Mouse (Mus musculus): ENCODE data around the gene Tmie. TPM values are rescaled to one million over a fixed set of nuclear protein-coding genes. Genes with fewer than 3 reads are reported as not detected.

The Tmie gene
- polyA plus RNA-seq, 1 experiment from 2014 or later: 0.68 TPM

- Histone ChIP-seq H3K36me3 (no peaks in the 10 kb centered on the region), H3K27ac (peak within 1 kb of the TSS; percentile 77), H3K4me1 (peaks cover 30% of the 10 kb centered on the region), H3K9me3 (no peaks in the 10 kb centered on the region), H3K4me3 (peak within 1 kb of the TSS; percentile 73), H3K27me3 (ENCODE audit: insufficient read depth, poor library complexity, severe bottlenecking) (peaks cover 68% of the 10 kb centered on the region)
- 13% methylated on average over 12 of the region's 12 CpGs for WGBS
- DNase-seq (ENCODE audit: low spot score): no peak
These were observed 557 bp downstream of the Tmie start, which contains the start of gene Als2cl for GRCm38 (mm10) chr9:110879191-110879920. TSS of gene Als2cl (plus strand) at chr9:110879870.

DNA sequence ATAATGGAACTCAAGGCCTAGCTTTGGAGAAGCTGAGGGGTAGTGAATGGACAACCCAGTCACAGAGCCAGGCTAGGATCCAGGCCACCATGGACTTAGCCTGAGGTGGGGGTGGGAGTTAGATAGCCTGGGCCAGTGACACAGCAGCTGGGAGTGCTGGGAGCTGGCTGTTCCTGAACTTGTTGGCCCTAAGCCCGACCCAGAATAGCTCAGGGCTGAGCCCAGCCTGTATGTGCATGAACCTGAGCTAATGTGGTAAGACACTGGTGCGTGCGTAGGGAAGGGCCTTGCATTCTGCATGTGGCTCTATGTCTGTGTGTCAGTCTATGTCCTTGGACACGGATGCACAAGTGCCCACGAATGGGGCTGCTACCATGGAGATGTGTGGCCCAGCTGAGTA is 2.0 kb downstream of the Tmie start:
- Histone ChIP-seq H3K36me3 (no peaks in the 10 kb centered on the region), H3K9me3 (no peaks in the 10 kb centered on the region), H3K4me3 (no peak overlapping the region), H3K27ac (no peak overlapping the region), H3K27me3 (ENCODE audit: insufficient read depth, poor library complexity, severe bottlenecking) (peaks cover 81% of the 10 kb centered on the region), H3K4me1 (peaks cover 40% of the 10 kb centered on the region)
- no peak for DNase-seq (ENCODE audit: low spot score)
- 75% methylated on average over 5 of the region's 5 CpGs for WGBS

DNA sequence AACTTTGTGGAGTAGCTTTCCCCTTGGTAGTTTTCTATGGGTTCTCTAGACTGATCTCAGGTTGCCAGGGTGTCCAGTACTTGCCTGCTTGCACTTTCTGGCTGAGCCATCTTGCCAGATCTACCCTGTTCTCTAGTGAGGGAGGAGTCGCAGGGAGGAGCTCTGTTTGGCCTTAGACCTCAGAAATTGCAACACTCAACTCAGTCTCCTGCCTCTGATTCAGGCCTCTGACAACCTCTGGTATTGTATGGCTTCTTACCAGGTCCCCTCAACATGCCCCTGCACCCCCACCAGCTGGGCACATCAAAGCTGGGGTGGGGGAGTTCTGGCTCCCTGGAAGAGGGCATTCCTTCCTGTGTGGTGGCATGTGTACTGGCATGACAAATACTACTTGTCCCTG is 2.6 kb downstream of the Tmie start:
- H3K27me3 ChIP-seq (ENCODE audit: insufficient read depth, poor library complexity, severe bottlenecking): peaks cover 84% of the 10 kb centered on the region
- WGBS: 85% methylated on average over 1 of the region's 1 CpGs
- peaks cover 40% of the 10 kb centered on the region for H3K4me1 ChIP-seq
- no peak overlapping the region for H3K4me3 ChIP-seq
- no peak overlapping the region for H3K27ac ChIP-seq
- no peaks in the 10 kb centered on the region for H3K36me3 ChIP-seq
- no peak for DNase-seq (ENCODE audit: low spot score)
- no peaks in the 10 kb centered on the region for H3K9me3 ChIP-seq

DNA sequence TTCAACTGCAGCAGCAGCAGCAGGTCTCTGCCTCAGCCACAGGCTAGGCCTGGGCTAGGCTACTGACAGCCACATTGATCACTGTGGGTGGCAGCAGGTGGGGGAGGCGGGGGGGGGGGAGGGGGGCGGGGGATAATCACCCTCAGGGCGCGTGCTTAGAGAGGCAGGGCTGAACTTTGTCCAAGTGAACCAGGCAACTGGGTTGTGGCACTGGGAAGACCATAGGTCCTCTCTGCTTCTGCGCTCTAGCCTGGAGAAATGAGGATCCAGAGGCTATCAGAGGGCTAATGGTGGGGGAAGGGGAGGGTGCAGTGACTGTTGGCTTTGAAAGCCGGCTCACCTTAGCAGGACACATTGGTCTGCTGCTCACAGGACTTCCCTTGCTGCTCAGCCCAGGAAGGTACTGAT is 4.6 kb downstream of the Tmie start:
- H3K4me1 ChIP-seq: peaks cover 32% of the 10 kb centered on the region
- no peak overlapping the region for H3K4me3 ChIP-seq
- H3K9me3 ChIP-seq: no peaks in the 10 kb centered on the region
- no peak for DNase-seq (ENCODE audit: low spot score)
- no peak overlapping the region for H3K27ac ChIP-seq
- H3K27me3 ChIP-seq (ENCODE audit: insufficient read depth, poor library complexity, severe bottlenecking): peaks cover 76% of the 10 kb centered on the region
- H3K36me3 ChIP-seq: no peaks in the 10 kb centered on the region
- WGBS: 36% methylated on average over 4 of the region's 6 CpGs

DNA sequence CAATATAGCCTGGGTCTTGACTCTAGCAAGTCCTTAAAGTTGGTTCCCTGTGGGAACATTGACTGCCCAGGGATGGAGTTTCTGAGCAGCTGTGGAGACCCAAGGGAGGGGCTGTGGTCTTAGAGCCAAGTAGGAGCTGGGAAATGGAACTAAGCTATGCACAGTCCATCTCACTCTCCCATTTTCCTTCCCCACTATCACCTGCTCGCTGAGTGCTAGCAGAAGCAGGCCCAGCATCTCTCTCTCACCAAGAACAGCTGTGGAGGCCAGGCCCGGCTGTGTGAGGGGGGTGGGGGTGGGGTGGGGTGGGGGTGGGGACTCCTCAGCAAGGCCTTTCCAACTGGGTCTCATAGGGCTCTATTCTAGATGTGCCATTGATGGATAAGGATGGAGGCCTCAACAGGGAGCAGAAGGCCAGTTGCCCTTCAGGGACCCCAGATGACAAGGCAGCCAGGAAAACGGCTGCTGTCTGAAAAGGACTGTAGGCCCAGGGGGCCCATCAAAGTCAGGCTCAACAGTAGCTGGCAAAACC is 5.2 kb downstream of the Tmie start:
- H3K4me3 ChIP-seq: no peak overlapping the region
- 18% methylated on average over 3 of the region's 3 CpGs for WGBS
- no peak overlapping the region for H3K27ac ChIP-seq
- H3K27me3 ChIP-seq (ENCODE audit: insufficient read depth, poor library complexity, severe bottlenecking): peaks cover 74% of the 10 kb centered on the region
- no peaks in the 10 kb centered on the region for H3K36me3 ChIP-seq
- H3K4me1 ChIP-seq: peaks cover 26% of the 10 kb centered on the region
- H3K9me3 ChIP-seq: no peaks in the 10 kb centered on the region
- no peak for DNase-seq (ENCODE audit: low spot score)

DNA sequence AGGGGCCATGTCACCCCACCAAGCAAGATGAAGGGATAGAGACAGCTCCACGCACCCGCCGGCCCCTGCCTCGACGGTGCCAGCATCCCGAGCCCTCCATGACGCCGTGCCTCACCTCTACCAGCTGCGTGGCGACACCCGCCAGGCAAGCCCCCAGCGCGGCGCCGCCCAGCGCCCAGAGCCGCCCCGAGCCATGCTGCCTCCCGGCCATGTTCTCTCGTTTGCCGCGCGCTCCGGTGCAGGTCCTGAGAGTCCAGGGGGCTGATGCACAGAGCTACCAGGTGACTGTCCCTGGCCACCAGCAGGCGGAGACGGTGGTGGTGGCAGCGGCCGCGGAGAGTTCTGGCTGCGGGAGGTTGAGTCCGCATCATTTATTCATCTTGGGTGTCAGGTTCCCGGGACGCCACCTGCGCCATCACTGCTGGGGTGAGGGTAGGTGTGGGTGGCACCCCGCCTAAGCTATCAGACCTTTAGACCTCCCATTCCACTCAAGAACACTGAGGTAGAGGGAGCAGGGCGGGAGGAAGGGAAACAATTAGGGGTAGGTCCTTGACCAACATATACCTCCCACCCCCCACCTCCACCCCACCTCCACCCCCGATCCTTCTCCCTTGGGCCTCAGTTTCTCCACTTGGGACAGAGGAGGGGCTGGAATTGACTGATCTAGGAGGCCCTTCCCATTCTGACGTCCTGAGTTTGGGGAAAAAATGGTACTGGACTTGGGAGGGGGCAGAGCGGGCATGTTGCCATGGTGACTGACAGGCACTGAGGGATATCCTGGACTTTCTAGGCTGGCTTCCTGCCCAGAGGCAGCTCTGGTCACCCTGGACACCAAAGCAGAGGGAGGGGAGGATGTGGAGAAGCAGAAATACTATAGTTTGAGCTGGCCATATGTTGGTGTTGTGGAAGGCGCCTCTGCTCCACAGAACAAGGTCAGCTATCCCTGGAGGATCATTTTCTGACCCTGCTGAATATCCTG is 5.9 kb downstream of the Tmie start:
- WGBS: 12% methylated on average over 40 of the region's 40 CpGs
- Histone ChIP-seq H3K4me1 (peaks cover 21% of the 10 kb centered on the region), H3K27me3 (ENCODE audit: insufficient read depth, poor library complexity, severe bottlenecking) (peaks cover 71% of the 10 kb centered on the region), H3K36me3 (no peaks in the 10 kb centered on the region), H3K4me3 (peak overlapping the region; percentile 50), H3K27ac (peak overlapping the region; percentile 2; the same call in 1 of the 2 replicates), H3K9me3 (no peaks in the 10 kb centered on the region)
- no peak for DNase-seq (ENCODE audit: low spot score)

DNA sequence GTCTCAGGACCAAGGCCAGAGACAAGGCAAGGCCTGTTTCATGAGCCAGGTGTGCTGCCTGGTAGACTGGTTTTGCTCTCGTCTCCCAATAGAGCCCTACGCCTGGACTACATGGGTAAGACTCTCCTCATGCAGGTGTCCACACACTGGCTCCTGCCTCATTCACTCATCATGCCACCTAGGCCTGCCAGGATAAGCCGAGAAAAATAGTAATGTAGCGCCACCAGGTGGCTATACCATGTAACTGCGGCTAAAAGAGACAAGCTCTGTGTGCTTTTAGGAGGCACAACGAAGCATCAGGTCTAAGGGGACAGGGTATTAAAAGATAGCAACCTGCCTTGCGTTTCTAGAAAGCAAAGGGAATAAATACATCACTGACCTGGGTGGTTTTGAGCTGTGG is 8.9 kb downstream of the Tmie start:
- Histone ChIP-seq H3K4me1 (peaks cover 27% of the 10 kb centered on the region), H3K27ac (no peak overlapping the region), H3K9me3 (no peaks in the 10 kb centered on the region), H3K4me3 (no peak overlapping the region), H3K36me3 (no peaks in the 10 kb centered on the region), H3K27me3 (ENCODE audit: insufficient read depth, poor library complexity, severe bottlenecking) (peaks cover 64% of the 10 kb centered on the region)
- no peak for DNase-seq (ENCODE audit: low spot score)
- 16% methylated on average over 7 of the region's 7 CpGs for WGBS

DNA sequence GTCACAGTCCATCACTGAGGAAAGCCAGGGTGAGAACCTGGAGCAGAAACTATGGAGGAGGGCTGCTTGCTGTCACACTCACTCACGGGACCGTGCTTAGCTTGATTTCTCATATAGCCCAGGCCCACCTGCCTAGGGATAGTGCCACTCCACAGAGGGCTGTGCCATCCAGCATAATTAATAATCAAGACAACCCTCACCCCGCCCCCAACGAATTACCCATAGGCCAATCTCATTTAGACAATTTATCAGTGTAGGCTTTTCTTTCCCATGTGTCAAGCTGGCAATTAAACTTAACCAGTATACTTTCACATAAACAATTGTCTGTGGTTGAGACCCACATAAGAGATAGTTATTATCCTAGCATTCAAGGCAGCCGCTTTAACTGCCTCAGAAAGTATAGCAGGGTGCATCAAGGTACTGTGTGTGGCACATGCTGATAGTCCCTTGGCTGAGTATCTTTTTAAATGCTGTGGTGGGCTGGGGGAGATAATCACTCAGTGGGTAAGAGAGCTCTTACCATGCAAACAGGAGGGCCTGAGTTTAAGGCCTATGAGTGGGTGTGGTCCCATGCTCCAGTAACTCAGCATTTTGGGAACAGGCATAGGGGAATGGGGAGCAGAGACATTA is 20.8 kb downstream of the Tmie start:
- Histone ChIP-seq H3K27ac (no peak overlapping the region), H3K4me1 (peaks cover 14% of the 10 kb centered on the region), H3K36me3 (no peaks in the 10 kb centered on the region), H3K27me3 (ENCODE audit: insufficient read depth, poor library complexity, severe bottlenecking) (peaks cover 51% of the 10 kb centered on the region), H3K9me3 (no peaks in the 10 kb centered on the region), H3K4me3 (no peak overlapping the region)
- DNase-seq (ENCODE audit: low spot score): no peak
- WGBS: 81% methylated on average over 5 of the region's 5 CpGs

DNA sequence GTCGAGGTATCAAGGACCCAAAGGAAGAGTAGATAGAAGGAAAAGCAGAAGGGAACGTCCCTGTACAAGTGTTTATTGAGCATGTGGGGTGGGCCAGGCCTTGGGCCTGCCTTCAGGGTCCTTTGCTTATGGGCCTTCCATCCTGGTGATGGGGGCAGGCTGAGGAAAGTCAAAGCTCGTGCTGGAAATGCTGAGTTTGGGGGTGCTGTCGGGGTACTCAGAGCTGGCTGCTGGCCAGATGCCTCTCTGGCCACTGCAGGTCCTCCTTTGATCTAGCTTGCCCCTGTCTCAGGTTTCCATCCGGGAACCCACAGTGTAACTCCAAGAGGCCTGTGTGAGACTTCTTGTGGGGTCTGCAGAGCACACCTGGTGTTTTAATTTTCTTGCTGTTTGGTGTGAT is 21.4 kb downstream of the Tmie start:
- Histone ChIP-seq H3K4me1 (peaks cover 14% of the 10 kb centered on the region), H3K4me3 (peak overlapping the region; percentile 58; the same call in 1 of the 2 replicates), H3K9me3 (no peaks in the 10 kb centered on the region), H3K36me3 (no peaks in the 10 kb centered on the region), H3K27ac (no peak overlapping the region), H3K27me3 (ENCODE audit: insufficient read depth, poor library complexity, severe bottlenecking) (peaks cover 49% of the 10 kb centered on the region)
- no peak for DNase-seq (ENCODE audit: low spot score)
- 43% methylated on average over 5 of the region's 5 CpGs for whole genome bisulfite sequencing

DNA sequence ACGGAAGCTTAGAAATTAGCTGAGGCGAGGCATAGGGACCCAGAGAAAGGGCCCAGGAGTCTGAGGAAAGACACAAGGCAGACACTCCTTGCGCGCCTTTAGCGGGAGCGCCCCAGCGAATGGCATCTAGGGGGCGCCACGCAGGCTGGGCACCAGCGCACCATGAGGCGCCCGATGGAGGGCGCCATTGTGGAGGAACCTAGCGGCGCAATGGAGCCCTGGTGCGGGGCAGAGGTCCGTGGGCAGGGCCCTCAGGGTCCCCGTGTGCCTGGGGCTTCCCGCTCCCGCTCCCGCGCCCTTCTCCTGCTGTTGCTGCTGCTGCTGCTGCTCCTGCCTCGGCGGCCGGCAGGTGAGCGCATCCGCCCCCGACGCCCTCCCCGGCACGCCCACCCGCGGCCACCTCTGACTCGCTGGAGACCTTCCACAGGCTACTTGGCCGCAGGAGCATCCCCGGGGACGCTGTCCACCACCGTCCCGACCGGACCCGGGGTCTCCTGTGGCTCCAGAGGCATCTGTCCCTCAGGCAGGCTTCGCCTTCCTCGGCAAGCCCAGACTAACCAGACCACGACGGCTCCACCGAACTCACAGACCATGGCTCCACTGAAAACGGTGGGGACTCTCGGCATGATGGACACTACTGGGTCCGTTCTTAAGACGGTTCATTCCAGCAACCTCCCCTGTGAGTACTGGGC is 22.0 kb downstream of the Tmie start, which contains the start of gene Prss50:
Prss50 (plus strand) TSS at position 187 of the 692 bp plus-strand sequence.
- 8% methylated on average over 50 of the region's 50 CpGs for WGBS
- Histone ChIP-seq H3K4me3 (peak within 1 kb of the TSS; percentile 58), H3K27ac (peak within 1 kb of the TSS; percentile 7; the same call in 1 of the 2 replicates), H3K4me1 (peaks cover 14% of the 10 kb centered on the region), H3K36me3 (no peaks in the 10 kb centered on the region), H3K9me3 (no peaks in the 10 kb centered on the region), H3K27me3 (ENCODE audit: insufficient read depth, poor library complexity, severe bottlenecking) (peaks cover 49% of the 10 kb centered on the region)
- DNase-seq (ENCODE audit: low spot score): no peak

- Histone ChIP-seq H3K27ac (no peak overlapping the region), H3K9me3 (no peaks in the 10 kb centered on the region), H3K36me3 (no peaks in the 10 kb centered on the region), H3K4me3 (no peak overlapping the region), H3K4me1 (peaks cover 14% of the 10 kb centered on the region), H3K27me3 (ENCODE audit: insufficient read depth, poor library complexity, severe bottlenecking) (peaks cover 49% of the 10 kb centered on the region)
- 30% methylated on average over 4 of the region's 4 CpGs for WGBS
- DNase-seq (ENCODE audit: low spot score): no peak
These were observed 23.0 kb downstream of the Tmie start for GRCm38 (mm10) chr9:110856920-110857319.

- Histone ChIP-seq H3K27ac (no peak overlapping the region), H3K4me3 (no peak overlapping the region), H3K9me3 (no peaks in the 10 kb centered on the region), H3K27me3 (ENCODE audit: insufficient read depth, poor library complexity, severe bottlenecking) (peaks cover 45% of the 10 kb centered on the region), H3K4me1 (peaks cover 14% of the 10 kb centered on the region), H3K36me3 (no peaks in the 10 kb centered on the region)
- DNase-seq (ENCODE audit: low spot score): no peak
- WGBS: 58% methylated on average over 7 of the region's 7 CpGs
These were observed 24.0 kb downstream of the Tmie start for GRCm38 (mm10) chr9:110855903-110856302.
